Mouse (Mus musculus) WW6 (cell line): ENCODE measurements at regions not wholly inside any gene's neighbourhood (a gene's known extent, or its start where the extent isn't known, plus 50 kb on each side); places are given as distances from the start of the nearest gene placed in this dataset.

Experiments
- DNase-seq: peaks from one replicate; pipeline ENCODE4 v3.0.0-alpha.2; 2013; ENCODE audit warnings: low read depth, low spot score

DNA sequence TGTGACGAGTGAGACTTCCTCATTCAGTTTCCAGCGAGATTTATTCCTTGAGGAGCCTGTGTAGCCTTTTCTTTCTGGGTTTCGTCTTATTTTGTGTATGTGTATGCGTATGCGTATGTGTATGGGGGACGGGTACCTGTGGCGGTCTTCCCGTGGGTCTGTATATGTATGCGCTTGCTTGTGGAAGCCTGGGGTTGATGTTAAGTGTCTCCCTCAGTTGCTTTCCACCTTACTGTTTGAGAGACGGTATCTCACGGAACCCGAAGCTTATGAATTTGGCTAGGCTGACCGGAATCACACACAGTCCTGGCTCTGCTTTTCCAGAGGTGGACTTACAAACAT is 87.1 kb downstream of the Ankrd50 start:
- DNase-seq: no peak

DNA sequence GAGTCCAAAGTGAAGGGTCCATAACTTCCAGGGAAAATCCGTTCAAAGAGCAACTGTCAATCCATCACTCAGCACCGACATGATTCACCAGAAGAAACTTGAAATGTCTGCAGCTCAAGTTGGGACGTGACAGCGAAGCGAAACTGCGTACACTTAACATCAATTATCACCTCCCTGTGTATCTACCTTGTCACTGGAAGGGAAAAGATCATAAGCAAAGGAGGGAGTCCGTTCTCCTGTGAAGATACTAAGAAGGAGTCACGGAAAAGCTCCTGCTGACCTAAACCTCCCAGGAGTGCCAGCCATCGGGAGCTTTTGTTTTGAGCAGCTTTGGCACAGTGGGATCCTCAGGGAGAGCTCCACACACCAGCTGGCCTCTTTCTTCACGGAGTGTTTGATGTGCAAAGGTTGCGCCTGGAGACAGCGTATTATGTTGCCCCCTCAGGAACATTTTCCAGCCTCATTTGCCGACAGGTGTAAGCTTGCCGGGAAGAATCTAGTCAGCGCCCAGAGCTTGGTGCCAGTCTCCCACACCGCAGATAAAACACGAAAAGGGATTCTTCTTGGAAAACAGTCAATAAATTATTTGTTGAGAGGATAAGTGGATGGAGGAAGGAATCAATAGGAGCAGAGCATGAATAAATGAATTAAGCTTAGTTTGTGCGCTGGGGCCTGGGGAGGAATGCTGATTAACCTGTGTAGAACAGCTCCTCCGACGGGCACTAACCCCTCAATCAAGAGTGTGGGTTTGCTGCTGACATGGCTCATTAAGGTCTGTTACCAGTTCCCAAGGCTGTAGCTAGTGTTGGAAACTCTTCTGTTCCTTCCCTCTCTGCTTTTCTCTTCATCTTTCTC is 87.7 kb downstream of the Ankrd50 start:
- no peak for DNase-seq

DNA sequence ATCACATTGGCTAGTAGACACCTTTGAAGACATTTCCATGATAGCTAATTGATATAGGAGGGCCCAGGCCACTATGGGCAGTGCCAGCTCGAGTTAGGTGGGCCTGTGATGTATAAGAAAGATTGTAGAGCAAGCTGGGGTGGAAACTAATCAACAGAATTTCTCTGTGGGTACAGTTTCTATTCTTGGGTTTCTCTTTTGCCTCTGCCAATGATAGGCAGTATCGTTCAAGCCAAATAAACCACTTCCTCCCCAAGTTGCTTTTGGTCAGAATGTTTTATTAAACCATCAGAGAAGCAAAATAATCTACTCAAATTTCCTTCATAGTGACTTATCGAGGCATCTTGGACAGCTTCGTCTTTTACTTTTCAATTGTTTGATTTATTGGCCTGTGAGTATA is 90.3 kb downstream of the Ankrd50 start:
- no peak for DNase-seq

DNA sequence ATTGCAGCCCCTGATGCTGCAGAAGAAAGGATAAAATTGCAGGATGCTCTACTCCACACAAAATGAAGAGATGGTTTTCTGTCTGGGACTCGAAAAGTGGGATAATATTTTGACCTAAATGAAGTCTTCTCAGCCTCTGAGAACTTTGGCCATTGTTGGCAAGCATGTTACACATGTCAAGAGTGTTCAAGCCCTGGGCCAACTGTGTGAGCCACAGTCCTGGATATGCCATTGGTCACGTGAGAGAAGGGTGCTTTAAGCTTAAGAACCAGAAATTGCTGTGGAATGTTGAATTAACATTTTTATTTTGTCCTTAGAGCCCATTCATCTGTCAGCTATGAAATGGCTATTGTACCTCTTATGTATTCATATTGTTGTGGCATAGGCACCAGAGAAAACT is 95.0 kb downstream of the Ankrd50 start:
- DNase-seq: no peak

DNA sequence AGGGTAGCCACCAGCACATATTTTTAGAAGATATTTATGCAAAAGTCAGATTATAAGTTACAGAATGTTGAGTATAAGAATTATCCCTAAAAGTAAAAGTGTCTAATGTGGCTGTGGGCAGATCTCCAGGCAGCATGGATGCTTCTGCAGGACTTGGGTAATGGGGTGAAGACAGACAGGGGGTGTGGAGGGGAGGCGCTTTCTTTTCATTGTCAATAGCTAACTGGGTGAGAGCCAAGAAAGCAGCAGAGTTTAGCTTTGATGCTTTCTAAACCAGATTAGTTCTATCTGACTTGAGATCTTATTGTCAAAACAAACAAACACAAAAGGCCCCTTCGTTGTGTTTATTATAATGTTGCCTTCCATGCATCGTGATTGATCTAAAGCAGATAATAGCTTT is 95.7 kb downstream of the Ankrd50 start:
- no peak for DNase-seq

DNA sequence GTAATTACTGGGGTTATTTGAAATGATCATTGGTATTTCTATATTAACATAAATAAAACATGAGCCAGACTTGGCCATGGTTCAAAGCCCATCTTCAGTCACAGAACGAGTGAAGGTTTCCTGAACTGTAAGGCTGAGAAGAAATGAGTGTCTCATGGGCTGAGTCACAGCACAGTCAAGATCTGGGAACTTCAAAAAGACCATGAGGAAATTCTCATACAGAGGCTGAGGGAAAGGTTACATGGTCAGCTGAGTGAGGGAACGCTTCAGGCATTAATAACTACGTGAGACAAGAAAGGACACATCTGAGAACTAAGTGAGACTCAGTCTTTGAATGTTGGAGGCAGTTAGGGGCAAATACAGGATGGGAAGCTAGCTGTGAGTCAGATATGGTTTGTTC is 101.9 kb downstream of the Ankrd50 start:
- DNase-seq: no peak

DNA sequence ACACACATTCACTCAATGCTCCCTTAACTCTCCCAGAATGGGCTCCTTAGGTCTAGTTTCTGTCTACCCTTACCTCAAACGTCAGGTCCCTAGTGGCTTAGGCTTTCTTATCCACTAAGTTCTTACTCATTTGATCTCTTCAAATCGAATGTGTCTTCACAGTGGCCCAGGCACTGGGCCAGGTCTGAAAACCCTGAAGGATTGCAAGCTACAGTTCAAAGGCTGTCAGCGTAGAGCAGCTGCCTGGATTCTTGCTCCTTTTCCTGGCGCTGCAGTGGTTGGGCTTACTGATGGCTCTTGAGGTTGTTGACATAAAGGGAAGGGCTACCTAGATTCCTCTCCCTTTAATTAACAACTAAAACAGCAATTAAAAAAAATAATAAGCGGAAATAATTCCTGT is 103.0 kb downstream of the Ankrd50 start:
- no peak for DNase-seq

DNA sequence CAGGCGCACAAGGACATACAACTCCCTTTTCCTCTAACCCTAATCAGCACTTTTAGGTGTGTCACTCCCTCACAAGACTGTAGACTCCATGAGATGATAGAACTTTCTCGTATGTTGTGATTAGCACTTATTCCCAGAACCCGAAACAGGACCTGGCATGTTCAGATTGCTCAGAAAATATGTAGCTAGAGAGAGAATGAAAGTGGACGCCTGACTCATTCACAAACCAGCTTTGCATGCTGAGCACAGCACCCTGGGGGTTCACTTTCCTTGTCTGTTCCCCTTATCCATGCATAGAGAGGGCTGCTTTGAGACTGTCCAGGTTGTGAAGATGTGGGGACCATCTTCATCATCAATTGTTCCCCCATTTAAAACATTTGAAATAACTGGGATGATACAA is 111.0 kb downstream of the Ankrd50 start:
- no peak for DNase-seq

DNA sequence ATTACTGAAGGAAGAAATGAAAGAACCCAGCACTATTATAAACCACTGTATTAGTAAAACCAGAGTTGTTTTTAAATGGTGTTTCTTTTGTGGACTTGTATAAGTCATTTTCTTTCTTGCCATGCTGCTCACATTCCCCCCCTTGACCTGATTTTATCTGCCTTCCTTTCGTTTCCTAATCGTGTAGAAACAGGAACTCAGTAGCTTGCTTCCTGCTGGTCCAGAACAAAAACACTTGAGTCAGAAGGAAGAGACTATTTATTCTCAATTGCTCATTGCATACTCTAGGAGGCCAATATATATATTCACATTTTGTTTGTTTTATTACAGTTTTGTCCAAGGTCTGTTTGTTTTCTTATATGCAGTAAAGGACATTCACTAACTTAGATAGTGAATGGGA is 112.9 kb downstream of the Ankrd50 start:
- DNase-seq: no peak

DNA sequence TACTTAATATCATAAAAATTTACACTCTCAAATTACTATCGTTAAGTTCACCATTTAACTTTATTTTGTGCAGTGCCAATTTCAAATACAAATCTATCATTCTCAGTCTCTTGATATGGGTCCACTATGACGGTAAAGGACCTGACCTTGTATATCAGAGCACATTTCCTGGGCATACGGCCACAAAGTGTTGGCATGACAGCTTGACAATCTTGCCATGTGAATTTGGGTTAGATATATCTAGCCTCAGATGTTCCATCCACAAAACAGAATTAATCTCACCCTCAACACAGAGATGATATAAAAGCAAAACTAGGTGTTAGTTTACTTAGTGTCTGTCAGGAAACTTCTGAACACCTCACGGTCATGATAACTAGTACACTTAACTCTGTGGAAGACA is 120.8 kb downstream of the Ankrd50 start:
- no peak for DNase-seq

DNA sequence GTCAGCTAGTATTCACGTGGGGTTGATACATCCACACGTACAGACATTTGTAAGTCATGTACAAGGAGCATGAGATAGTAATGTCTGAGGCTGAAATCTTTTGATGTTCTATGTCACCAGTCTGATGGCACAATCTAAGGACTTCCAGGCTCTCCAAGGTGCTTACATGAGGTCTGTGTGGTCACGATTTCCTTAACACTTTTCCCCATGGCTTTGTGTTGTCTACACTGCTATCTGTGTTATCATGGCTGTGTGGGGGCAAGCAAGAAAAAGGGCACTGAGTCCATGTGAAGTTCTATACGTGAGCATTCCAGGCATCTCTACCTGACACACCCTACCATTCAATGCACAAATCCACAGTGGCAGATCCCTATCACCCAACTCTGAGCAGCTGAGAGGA is 123.2 kb downstream of the Ankrd50 start:
- no peak for DNase-seq

DNA sequence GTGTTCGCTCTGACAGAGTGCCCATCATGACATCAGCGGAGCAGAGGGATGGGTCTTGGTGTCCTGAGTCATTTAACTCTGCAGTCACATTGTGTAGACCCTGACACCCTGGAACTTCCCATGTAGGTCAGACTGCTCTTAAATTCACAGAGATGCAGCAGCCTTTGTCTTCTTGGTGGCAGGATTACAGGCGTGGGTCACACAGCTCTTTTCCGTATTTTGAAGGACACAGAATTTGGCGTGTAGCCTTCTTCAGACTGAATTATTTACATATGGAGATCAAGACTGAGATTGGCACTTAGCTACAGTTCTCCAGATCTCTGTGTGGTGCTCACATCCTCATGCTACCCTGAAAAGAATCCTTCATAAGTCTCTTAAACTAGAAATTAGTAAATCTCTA is 123.7 kb downstream of the Ankrd50 start:
- DNase-seq: no peak

DNA sequence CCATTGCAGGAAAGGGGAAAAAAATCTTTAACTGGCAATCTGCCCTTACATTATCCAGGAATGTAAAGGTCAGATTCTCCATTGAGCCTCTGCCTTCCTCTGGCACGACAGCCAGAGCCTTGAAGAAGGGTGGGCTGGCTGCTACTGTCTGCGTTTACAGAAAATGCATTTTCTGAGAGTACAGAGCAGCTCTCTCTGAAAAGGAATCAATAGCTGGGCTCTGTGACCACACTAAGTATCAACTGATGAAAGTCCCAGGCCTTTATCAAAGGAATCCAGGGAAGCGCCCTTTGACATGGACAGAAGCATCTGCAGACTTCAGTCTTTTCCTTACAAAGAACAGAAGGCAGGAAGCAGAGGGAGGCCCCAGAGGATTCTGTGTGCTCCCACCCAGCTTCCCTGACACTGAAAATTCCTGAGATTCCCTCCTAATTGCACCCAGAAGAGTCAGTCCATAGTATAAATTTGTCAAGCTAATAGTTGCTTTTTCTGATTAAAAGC is 124.2 kb downstream of the Ankrd50 start:
- DNase-seq: no peak

DNA sequence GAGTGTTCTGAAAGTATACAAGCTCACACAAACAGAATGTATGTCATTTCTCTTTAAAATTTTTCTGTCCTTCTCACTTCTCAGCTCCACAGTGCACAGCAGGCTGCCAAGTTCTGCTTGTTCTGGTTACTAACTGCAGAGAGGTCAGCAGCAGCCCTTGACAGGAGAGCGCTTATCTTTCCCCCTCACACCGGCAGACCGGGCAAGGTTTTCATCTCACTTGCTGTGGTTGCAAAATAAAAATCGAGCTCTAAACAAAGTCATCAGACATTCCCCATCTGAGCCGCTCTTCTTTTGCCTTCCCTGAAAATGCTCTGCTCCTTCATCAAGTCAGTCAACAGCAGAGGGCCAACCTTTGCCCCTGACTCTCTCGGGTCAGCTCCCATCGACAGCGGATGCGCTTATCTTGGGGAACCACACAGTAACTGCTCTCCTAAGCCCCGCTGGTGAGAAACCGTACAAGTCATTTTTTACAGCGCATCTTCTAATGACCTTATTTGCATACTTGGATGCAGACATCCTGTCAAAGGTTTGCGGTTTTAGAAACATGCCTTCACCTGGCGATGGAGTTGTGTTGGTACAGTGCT is 126.6 kb downstream of the Ankrd50 start:
- no peak for DNase-seq

DNA sequence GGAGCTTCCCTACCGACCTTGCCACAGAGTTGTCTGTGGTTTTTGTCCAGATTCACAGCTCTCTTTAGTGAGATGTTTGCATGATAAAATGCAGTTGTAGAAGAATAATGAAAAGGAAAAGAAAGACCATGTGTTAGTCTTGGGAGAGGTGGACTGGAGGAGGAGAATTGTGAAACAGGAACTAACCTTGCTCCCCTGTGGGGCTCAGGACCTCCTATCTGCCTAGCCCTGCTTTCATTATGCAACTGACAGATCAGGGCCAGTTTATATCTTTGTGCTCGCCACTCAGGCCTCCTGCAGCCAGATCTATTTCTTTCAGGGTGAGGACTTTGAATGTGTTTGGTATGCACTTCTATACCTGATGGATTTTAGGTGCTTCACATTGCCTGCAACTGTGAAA is 140.4 kb downstream of the Ankrd50 start:
- no peak for DNase-seq

DNA sequence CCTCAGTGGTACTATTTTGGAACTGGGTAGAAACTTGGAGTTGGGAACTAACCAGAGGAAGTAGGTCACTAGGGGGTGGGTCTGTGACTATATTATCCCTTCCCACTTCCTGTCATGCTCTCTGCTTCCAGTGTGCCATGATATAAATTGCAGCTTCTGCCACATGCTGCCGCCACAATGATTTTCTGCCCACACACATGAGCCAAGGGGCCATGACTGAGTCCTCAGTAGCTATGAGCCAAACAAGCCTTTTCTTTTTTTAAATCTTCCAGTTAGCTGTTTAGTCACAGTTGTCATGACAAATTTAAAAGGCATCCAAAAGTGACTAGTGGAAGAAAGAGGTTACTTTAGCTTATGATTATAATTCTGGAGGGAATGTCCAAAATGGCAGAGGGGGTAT is 143.0 kb downstream of the Ankrd50 start:
- DNase-seq: no peak

DNA sequence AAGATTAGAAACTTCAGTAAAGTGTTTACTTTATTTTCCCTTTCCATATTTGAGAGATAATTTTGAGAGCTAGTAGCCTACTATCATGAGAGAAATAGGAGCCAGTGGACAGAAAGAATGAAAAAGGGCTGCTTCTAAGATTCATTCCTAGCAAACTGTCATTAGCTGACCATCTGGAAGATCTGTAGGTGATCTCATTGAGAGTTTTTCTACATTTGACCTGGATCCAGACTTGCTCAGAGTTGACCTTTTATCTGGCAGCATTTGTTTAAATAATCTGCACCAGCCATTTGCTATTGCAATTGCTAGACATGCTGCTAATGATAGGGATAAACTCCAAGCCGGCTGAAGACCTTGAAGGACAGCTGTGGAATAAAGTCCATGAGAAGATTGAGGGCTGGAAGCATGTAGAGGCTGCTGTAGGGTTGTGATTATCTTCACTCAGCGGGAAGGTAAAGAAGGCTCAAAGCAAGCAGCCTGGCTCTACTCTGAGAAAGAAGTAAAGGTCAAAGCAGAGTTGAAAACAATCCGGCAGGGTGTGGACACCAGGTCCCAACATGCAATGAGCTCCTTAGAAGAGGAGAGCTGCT is 151.2 kb downstream of the Ankrd50 start:
- DNase-seq: no peak

DNA sequence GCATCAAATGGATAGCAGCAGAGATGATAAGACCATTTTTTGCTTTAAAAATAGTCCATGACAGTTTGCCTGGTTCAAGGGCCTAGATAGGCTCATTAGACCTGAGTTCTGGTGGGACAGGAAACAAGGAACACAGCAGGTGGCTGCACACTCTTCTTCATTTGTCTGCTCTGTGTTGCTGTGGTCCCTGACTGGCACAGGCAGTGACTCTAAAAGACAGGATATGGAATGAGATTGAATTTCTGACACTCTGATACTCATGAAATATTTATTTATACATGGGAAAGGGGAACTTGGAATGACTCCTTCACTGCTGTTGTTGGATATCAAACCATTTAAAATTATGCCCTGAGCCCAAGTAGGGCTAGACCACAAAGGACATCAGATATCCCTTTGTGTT is 153.5 kb downstream of the Ankrd50 start:
- no peak for DNase-seq

DNA sequence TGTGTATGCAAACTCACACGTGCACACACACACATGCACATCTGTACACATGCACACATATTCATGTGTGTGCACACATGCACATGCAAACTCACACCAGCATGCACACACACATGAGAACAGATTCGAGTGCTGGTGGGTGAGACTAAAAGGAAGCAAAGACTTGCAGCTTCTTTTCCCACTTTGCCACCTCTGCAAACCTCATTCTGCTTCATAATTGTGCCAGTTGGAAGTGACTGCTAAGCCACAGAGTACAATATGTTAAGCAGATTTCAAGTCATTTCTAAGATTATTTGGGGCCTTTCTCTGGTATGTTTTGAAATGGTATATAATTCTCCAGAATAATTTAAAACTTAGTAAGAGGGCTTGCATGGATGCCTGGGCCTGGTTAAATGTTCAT is 157.4 kb downstream of the Ankrd50 start:
- no peak for DNase-seq

DNA sequence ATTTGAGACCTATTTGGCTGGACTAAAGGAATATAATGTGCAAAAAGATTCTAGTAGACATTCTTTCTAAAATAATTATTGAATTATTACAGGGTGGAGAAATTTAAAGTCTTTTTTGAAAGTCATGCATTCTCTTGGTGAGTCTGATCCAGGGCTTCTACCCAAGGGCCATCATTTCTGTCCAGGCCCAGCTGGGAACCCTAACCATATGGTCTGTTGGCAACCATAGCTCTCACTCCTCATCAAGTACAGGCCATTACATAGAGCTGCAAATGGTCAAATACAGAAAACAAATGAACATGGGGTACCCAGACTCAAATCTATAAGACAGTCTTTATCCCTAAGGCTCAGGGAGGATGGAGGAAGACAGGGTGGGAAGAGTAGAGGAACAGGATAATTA is 158.4 kb downstream of the Ankrd50 start:
- no peak for DNase-seq

DNA sequence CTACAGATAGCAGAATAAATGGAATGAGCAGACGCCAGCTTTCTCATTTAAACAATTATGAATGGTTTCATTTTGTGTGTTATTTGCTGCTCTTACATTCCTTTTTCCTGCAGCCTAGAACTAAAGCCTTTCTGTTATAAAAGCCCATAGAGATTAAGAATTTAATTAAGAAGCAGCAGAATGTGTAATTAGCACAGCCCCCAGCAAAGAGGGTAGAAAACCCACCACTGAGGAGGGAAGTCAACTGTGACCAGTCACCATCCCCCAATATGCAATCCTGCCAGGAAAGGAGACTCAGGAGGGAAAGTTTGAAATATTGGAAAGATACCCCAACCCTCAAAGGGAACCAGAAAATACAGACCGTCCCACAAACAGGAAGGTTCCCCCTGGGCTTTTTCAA is 160.0 kb downstream of the Ankrd50 start:
- no peak for DNase-seq

DNA sequence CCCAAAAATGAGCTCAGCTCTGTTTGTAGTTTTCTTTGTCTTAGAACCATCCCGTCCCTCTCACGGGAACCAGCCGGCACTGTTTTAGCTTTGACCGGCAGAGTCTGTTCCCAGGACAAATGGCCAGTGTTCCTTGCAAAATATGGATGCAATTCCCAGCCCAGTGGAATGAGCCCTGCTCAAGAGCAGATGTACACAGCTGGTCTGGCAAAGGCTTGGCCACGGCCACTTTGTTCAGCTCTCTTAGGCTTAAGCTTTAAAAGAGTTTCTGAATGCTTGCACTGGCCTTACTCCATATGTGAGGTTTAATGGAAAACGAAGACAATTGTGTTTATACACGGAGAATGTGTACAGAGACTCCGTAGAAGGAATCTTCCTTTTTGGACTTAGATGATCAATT is 162.2 kb downstream of the Ankrd50 start:
- no peak for DNase-seq

DNA sequence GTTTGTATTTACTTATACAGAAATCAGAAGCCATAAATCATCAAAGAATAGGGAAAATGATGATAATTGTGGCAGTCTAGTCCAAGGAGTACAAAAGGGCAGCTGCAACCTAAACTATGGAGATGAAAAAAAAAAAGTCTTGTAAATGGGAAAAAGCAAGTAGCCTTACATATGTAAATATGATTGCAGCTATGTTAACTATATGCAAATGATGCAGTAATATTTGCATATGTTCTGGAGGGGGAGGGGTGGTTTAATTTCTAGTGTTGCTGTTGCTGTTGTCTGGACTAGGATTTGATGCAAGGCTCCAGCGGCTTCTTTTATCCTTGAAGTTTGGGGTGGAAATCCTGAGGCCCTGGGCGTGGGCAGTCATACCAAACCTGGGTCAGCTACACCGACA is 163.0 kb downstream of the Ankrd50 start:
- no peak for DNase-seq
